Mouse (Mus musculus) midbrain, embryonic 16.5 days (tissue): ENCODE data around the gene Rnase10. TPM values are rescaled to one million over a fixed set of nuclear protein-coding genes. Genes with fewer than 3 reads are reported as not detected.

Source experiments
- ATAC-seq: fragments of 200-750 bp; cut with Nextera tagmentation; 2 replicates; pipeline ENCODE4 v1.8.0; 2017; ENCODE audit warnings: moderate TSS enrichment
- H3K27ac ChIP-seq: fragments of 300-500 bp; sonication (generic); 2 replicates; pipeline ENCODE4 v1.5.1; 2014; ENCODE audit warnings: mild to moderate bottlenecking, low read length, mixed read lengths
- H3K27me3 ChIP-seq: fragments of 300-500 bp; sonication (generic); 2 replicates; pipeline ENCODE4 v1.6.1; 2014; ENCODE audit warnings: low read depth, low read length, mixed read lengths; ENCODE audit not compliant: control insufficient read depth, insufficient read depth
- H3K36me3 ChIP-seq: fragments of 300-500 bp; sonication (generic); 2 replicates; pipeline ENCODE4 v1.6.1; 2014; ENCODE audit warnings: mild to moderate bottlenecking, low read length, moderate library complexity, mixed read lengths; ENCODE audit not compliant: control insufficient read depth, insufficient read depth
- H3K4me1 ChIP-seq: fragments of 300-500 bp; sonication (generic); 2 replicates; pipeline ENCODE4 v1.6.1; 2014; ENCODE audit warnings: mild to moderate bottlenecking, low read length, mixed read lengths; ENCODE audit not compliant: control insufficient read depth, insufficient read depth
- H3K4me2 ChIP-seq: fragments of 300-500 bp; sonication (generic); 2 replicates; pipeline ENCODE4 v1.6.1; 2014; ENCODE audit warnings: mild to moderate bottlenecking, low read length, mixed read lengths
- H3K4me3 ChIP-seq: fragments of 300-500 bp; sonication (generic); 2 replicates; pipeline ENCODE4 v1.5.1; 2014; ENCODE audit warnings: low read depth, mild to moderate bottlenecking, low read length, moderate library complexity, mixed read lengths
- H3K9ac ChIP-seq: fragments of 300-500 bp; sonication (generic); 2 replicates; pipeline ENCODE4 v1.6.1; 2014; ENCODE audit warnings: low read depth, low read length, mixed read lengths
- H3K9me3 ChIP-seq: fragments of 300-500 bp; sonication (generic); replicated peaks from 2 replicates; pipeline ENCODE4 v1.6.1; 2014; ENCODE audit warnings: mild to moderate bottlenecking, low read length, mixed read lengths; ENCODE audit not compliant: control insufficient read depth, poor library complexity, severe bottlenecking
- WGBS: fragments of 180-500 bp; shearing (Covaris S2); extraction: QIAGEN DNeasy Blood & Tissue Kit; methylation state at CpG from one replicate; pipeline ENCODE4 v1.1.7; 2014; 5-methylcytosine and 5-hydroxymethylcytosine counted together
- polyA plus RNA-seq: library from polyadenylated mRNA; unstranded; fragments of >200 nt; fragmentation: Nextera tagmentation; extraction: Ambion mirVana; gene quantifications from 2 replicates; pipeline ENCODE4 v1.2.1, GENCODE M21; 2015

Rnase10 gene
- polyA plus RNA-seq, 1 experiment from 2014 or later: not detected

GRCm38 (mm10) chr14:51054243-51055237 lies 47.0 kb downstream of the Rnase10 start:
- H3K9ac ChIP-seq: no peak overlapping the region
- H3K4me2 ChIP-seq: no peak overlapping the region
- H3K4me1 ChIP-seq: no peaks in the 10 kb centered on the region
- no peaks in the 10 kb centered on the region for H3K27me3 ChIP-seq
- no peaks in the 10 kb centered on the region for H3K9me3 ChIP-seq
- no peak overlapping the region for H3K27ac ChIP-seq
- H3K4me3 ChIP-seq: no peak overlapping the region
- ATAC-seq: no peak
- H3K36me3 ChIP-seq: no peaks in the 10 kb centered on the region
- WGBS: 19% methylated on average over 13 of the region's 13 CpGs

- no peak for ATAC-seq
- no peak within 1 kb of the TSS for H3K4me2 ChIP-seq
- H3K4me3 ChIP-seq: no peak within 1 kb of the TSS
- H3K9me3 ChIP-seq: no peaks in the 10 kb centered on the region
- 71% methylated on average over 9 of the region's 9 CpGs for WGBS
- H3K27ac ChIP-seq: no peak within 1 kb of the TSS
- no peak within 1 kb of the TSS for H3K9ac ChIP-seq
- no peaks in the 10 kb centered on the region for H3K36me3 ChIP-seq
- 0 out of 2 replicates have a peak, but pooled peaks cover 4% of the 10 kb centered on the region for H3K4me1 ChIP-seq
- H3K27me3 ChIP-seq: no peaks in the 10 kb centered on the region
Measured at GRCm38 (mm10) chr14:51057401-51057831, 49.9 kb downstream of the Rnase10 start, which contains the start of gene Rnase12. Rnase12 (minus strand) TSS chr14:51057661.

Other genes starting within 250 kb of the Rnase10 start
- 132 and 133 TPM in 2 replicates for gene Ttc5, start 222.2 kb upstream of the Rnase10 start, polyA plus RNA-seq
- not detected in 2 replicates for gene Ccnb1ip1, start 200.0 kb upstream of the Rnase10 start, polyA plus RNA-seq
- 39.1 and 41.5 TPM in 2 replicates for gene Parp2, start 199.9 kb upstream of the Rnase10 start, polyA plus RNA-seq
- gene Tep1, start 137.2 kb upstream of the Rnase10 start, polyA plus RNA-seq: 1.6 and 2.9 TPM in 2 replicates
- gene Klhl33, start 110.2 kb upstream of the Rnase10 start, polyA plus RNA-seq: 2.4 and 2.8 TPM in 2 replicates
- gene Osgep, start 82.9 kb upstream of the Rnase10 start, polyA plus RNA-seq: 113 and 117 TPM in 2 replicates
- 173 and 193 TPM in 2 replicates for gene Apex1, start 82.8 kb upstream of the Rnase10 start, polyA plus RNA-seq
- 95.0 and 99.5 TPM in 2 replicates for gene Pip4p1, start 76.9 kb upstream of the Rnase10 start, polyA plus RNA-seq
- gene Pnp, start 76.7 kb upstream of the Rnase10 start, polyA plus RNA-seq: 20.8 and 22.8 TPM in 2 replicates
- gene Gm49342, start 63.2 kb upstream of the Rnase10 start, polyA plus RNA-seq: not detected in 2 replicates
- 1.1 and 1.3 TPM in 2 replicates for gene Pnp2, start 51.8 kb upstream of the Rnase10 start, polyA plus RNA-seq
- gene Rnase9, start 34.1 kb downstream of the Rnase10 start, polyA plus RNA-seq: not detected in 2 replicates
- not detected in 2 replicates for gene Rnase11, start 42.4 kb downstream of the Rnase10 start, polyA plus RNA-seq
- not detected in 2 replicates for gene Rnase12, start 49.9 kb downstream of the Rnase10 start, polyA plus RNA-seq
- 0.07 TPM in 1 of 2 replicates, not detected in the other for gene Olfr750, start 66.7 kb downstream of the Rnase10 start, polyA plus RNA-seq
- gene Rnase4, start 83.3 kb downstream of the Rnase10 start, polyA plus RNA-seq: 13.6 and 15.2 TPM in 2 replicates
- gene Ang, start 83.4 kb downstream of the Rnase10 start, polyA plus RNA-seq: 3.1 and 3.2 TPM in 2 replicates
- gene Eddm3b, start 106.7 kb downstream of the Rnase10 start, polyA plus RNA-seq: not detected in 2 replicates
- gene Rnase6, start 116.2 kb downstream of the Rnase10 start, polyA plus RNA-seq: 0.77 and 0.91 TPM in 2 replicates
- gene Rnase1, start 139.0 kb downstream of the Rnase10 start, polyA plus RNA-seq: 0.57 TPM in 1 of 2 replicates, not detected in the other
- gene Rnase2b, start 154.5 kb downstream of the Rnase10 start, polyA plus RNA-seq: not detected in 2 replicates
- gene Ang2, start 191.4 kb downstream of the Rnase10 start, polyA plus RNA-seq: not detected in 2 replicates
- not detected in 2 replicates for gene Ear14, start 195.6 kb downstream of the Rnase10 start, polyA plus RNA-seq
- not detected in 2 replicates for gene Rnase2a, start 248.4 kb downstream of the Rnase10 start, polyA plus RNA-seq